Mouse (Mus musculus) retina, embryonic 14.5 days (tissue): ENCODE data around the gene Zfp64.

Source experiments
- DNase-seq: peaks from one replicate; pipeline ENCODE4 v3.0.0-alpha.2; 2015; ENCODE audit warnings: low spot score

Zfp64 gene

GRCm38 (mm10) chr2:168948506-168948905 lies 6.9 kb downstream of the Zfp64 start:
- no peak for DNase-seq

GRCm38 (mm10) chr2:168947663-168948062 lies 7.7 kb downstream of the Zfp64 start:
- DNase-seq = no peak

- no peak for DNase-seq
Observed at GRCm38 (mm10) chr2:168944011-168944410, 11.4 kb downstream of the Zfp64 start.

GRCm38 (mm10) chr2:168939941-168940340 lies 15.4 kb downstream of the Zfp64 start:
- DNase-seq = no peak

GRCm38 (mm10) chr2:168939261-168939933 lies 16.0 kb downstream of the Zfp64 start:
- DNase-seq = no peak

GRCm38 (mm10) chr2:168936896-168937295 lies 18.5 kb downstream of the Zfp64 start:
- DNase-seq = no peak

DNA sequence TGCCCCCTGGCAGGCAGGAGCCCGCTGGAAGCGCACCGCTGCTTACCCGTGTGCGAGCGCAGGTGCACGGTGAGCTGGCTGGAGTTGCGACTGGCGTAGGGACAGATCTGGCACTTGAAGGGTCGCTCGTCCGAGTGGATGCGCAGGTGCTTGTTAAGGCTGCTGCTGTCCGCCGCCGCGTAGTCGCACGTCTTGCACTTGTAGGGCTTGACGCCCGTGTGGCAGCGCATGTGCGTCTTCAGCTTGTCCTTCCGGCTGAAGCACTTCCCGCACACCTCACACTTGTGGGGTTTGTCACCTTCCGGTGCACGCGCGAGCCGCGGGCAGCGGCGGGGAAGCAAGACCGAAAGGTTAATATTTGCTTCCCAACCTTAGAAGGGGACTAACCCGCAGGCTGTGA lies 20.2 kb downstream of the Zfp64 start:
- DNase-seq = no peak

DNA sequence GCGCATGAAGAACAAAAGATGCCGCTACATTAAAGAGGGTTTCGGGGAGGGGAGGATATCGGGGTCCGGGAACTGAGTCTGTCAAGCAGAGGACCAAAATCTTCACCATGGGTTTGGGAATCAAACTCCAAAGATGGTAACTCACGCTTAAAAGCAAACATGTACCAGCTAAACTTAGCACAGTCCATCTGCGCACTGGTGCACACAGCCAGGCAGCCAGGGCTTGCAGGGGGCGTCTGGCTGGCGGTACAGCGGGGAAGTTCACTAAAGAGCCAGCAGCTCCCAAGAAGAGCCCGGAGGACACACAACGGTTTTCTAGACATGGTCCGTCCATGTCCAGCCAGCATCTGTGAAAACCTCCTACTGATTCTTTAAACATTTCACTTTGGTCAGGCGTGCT lies 23.7 kb downstream of the Zfp64 start:
- no peak for DNase-seq

GRCm38 (mm10) chr2:168929691-168930090 lies 25.7 kb downstream of the Zfp64 start:
- peak; percentile 82 for DNase-seq

- no peak for DNase-seq
Observed at GRCm38 (mm10) chr2:168927401-168927800, 28.0 kb downstream of the Zfp64 start.

DNA sequence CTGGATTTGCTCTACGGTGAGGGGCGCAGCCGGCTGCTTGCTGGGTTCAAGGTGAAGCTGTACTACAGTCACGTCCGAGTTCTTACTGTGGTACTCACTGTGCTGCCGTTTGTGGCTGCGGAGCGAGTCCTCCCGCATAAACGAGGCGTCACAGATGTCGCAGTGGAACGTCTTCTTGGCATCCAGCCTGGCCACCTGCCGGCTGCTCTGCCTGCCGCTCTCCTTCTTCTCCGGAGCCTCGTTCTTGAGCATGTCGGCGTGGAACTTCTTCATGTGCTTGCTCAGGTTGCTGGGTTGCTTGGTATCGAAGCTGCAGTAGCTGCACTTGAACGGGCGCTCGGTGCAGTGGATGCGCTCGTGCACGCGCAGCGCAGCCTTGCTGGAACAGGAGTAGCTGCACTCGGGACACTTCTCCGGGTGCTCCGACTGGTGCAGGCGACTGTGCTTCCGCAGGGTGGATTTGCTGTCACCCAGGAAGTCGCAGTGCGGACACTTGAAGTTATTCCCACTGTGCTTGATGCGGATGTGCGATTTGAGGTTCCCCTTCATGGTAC lies 29.1 kb downstream of the Zfp64 start:
- DNase-seq = no peak

GRCm38 (mm10) chr2:168923706-168924105 lies 31.7 kb downstream of the Zfp64 start:
- peak; percentile 79 for DNase-seq

GRCm38 (mm10) chr2:168922466-168922865 lies 32.9 kb downstream of the Zfp64 start:
- DNase-seq = no peak

DNA sequence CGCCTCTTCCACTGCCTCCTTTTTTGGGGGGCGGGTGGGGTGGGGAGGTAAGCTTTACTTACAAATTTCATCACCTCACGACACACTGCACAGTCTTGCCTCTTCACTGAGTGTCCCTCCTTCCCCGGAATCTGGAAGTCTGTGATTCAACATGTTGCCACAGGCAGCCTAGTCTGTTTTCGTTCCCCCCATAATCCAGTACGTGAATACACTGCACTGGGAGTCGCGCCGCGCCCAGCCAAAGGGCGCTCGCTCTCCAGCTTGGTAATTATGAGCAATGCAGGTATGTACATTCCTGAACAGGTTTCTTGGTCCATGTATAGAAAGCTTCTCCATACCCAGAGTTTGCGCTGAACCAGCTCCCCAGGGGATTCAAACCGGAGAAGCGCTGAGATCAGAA lies 35.4 kb downstream of the Zfp64 start:
- no peak for DNase-seq

- DNase-seq = peak; percentile 13
Observed at GRCm38 (mm10) chr2:168912901-168913721, 42.3 kb downstream of the Zfp64 start.

- peak; percentile 35 for DNase-seq
Observed at GRCm38 (mm10) chr2:168912051-168912891, 43.1 kb downstream of the Zfp64 start.

GRCm38 (mm10) chr2:168911527-168911926 lies 43.9 kb downstream of the Zfp64 start:
- peak; percentile 21 for DNase-seq

GRCm38 (mm10) chr2:168906022-168906421 lies 49.4 kb downstream of the Zfp64 start:
- DNase-seq = no peak

GRCm38 (mm10) chr2:168904846-168905245 lies 50.5 kb downstream of the Zfp64 start:
- DNase-seq = no peak

DNA sequence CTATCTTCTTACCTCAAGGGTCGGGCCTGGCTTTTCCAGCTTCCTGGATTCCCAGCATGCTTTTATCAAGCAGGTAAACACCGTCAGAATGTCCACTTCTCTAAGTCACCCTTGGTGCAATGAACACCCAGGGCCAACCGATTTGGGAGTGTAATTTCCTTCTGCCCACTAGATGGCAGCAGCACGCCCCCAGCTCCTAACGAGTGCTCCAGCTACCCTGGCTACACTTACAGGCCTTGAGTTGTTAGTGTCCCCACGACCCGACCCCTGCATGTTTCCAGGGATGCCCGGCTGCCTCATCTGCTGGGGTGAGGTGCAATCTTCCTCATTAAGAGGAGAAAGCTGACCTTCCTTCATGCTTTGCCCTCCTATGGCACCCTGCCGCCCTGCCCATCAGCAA lies 51.2 kb downstream of the Zfp64 start:
- peak; percentile 83 for DNase-seq

GRCm38 (mm10) chr2:168902634-168903033 lies 52.8 kb downstream of the Zfp64 start:
- peak; percentile 67 for DNase-seq

- no peak for DNase-seq
Observed at GRCm38 (mm10) chr2:168897906-168898305, 57.5 kb downstream of the Zfp64 start.
